Mouse (Mus musculus) brain, embryonic 14.5 days (tissue): ENCODE measurements around the gene Tm6sf2.

ENCODE experiments used
- CTCF ChIP-seq: fragments of 200-500 bp; IDR thresholded peaks from 2 replicates; pipeline ENCODE4 v1.5.1; 2012; ENCODE audit warnings: inconsistent platforms, mild to moderate bottlenecking, moderate library complexity, borderline replicate concordance; ENCODE audit not compliant: insufficient read depth, insufficient read length; ENCODE audit errors: extremely low read depth
- POLR2A ChIP-seq: fragments of 200-500 bp; IDR thresholded peaks from 2 replicates; pipeline ENCODE4 v1.6.1; 2012; ENCODE audit warnings: mild to moderate bottlenecking, inconsistent platforms, borderline replicate concordance; ENCODE audit not compliant: poor library complexity, insufficient read depth, insufficient read length, severe bottlenecking; ENCODE audit errors: extremely low read depth

- no peak for TF ChIP-seq POLR2A
- no peak for TF ChIP-seq CTCF
Observed at GRCm38 (mm10) chr8:70030255-70030654, 42.5 kb upstream of the Tm6sf2 start.
